8 mouse cellular contexts compared by ENCODE assay signal in genomic region chr11:96553091-96553490, GRCm38 (mm10).
A peak's percentile ranks its signal among the peaks of the same experiment; 100 is the strongest.
DNase-seq lines count a peak whose midpoint lies in the region; ATAC-seq and TF ChIP-seq lines count a peak whose summit lies in the region.

No protein-coding gene starts in this region.

- peak; percentile 49 for ATAC-seq in CD4-positive, CD25-positive, alpha-beta regulatory T cell, adult 4 months
- ATAC-seq in common myeloid progenitor, adult 5-6 weeks (replicated peaks; ENCODE audit: low read depth, poor library complexity, severe bottlenecking) = 0 out of 2 replicates have a peak, but pooled peaks have one; percentile 32
- ATAC-seq in midbrain, embryonic 12.5 days (ENCODE audit: low FRiP score, low read depth) = no peak
- no peak for ATAC-seq in stomach, postnatal 0 days (ENCODE audit: low FRiP score, low TSS enrichment)

- TF ChIP-seq EP300 in stomach, postnatal 0 days (optimal IDR thresholded peaks at IDR 0.05) = no peak

- H3K4me1 ChIP-seq in midbrain, embryonic 12.5 days = no peaks in the 10 kb centered on the region
- no peaks in the 10 kb centered on the region for H3K4me1 ChIP-seq in stomach, postnatal 0 days (replicated peaks; ENCODE audit: control insufficient read depth, insufficient read depth)

- intact Hi-C loops in heart, postnatal 36 days (cut with DNase I) = loop anchor here (1.0 to 2.0 kb wide), 4 partner anchors 69 to 308 kb away; no protein-coding TSS in a partner anchor

- peak; percentile 31 to 87 for DNase-seq in adrenal gland, adult (ENCODE audit: inconsistent age in 2 of 2, low spot score in 1 of 2)
- no peak for DNase-seq in adrenal gland, adult 8-10 months
- DNase-seq in heart, postnatal 36 days = peak; percentile 12 to 20
- peak; percentile 14 for DNase-seq in large intestine, adult 2 months (ENCODE audit: low read depth, low spot score)
- DNase-seq in stomach, postnatal 0 days (ENCODE audit: low spot score) = no peak

- no peak overlapping the region for H3K27ac ChIP-seq in midbrain, embryonic 12.5 days (replicated peaks)
- H3K27ac ChIP-seq in stomach, postnatal 0 days (replicated peaks) = no peak overlapping the region

- H3K9me3 ChIP-seq in midbrain, embryonic 12.5 days = no peaks in the 10 kb centered on the region
- no peaks in the 10 kb centered on the region for H3K9me3 ChIP-seq in stomach, postnatal 0 days (ENCODE audit: control insufficient read depth, low read length)

- no peak overlapping the region for H3K4me3 ChIP-seq in midbrain, embryonic 12.5 days
- no peak overlapping the region; the same call in 1 of the 2 replicates for H3K4me3 ChIP-seq in stomach, postnatal 0 days (ENCODE audit: low read depth, low read length)

- peak overlapping the region; percentile 38; the same call in 1 of the 2 replicates for H3K4me2 ChIP-seq in midbrain, embryonic 12.5 days (replicated peaks)
- H3K4me2 ChIP-seq in stomach, postnatal 0 days (replicated peaks; ENCODE audit: low read depth) = no peak overlapping the region; the same call in 1 of the 2 replicates

- peaks cover 32% of the 10 kb centered on the region for H3K27me3 ChIP-seq in midbrain, embryonic 12.5 days
- H3K27me3 ChIP-seq in stomach, postnatal 0 days (ENCODE audit: control insufficient read depth, insufficient read depth, low read length) = no peaks in the 10 kb centered on the region

- WGBS in large intestine, adult 2 months = 8% methylated on average over 15 of the region's 15 CpGs
- 18% methylated on average over 15 of the region's 15 CpGs for WGBS in midbrain, embryonic 12.5 days
- 11% methylated on average over 15 of the region's 15 CpGs for WGBS in stomach, postnatal 0 days

- no peaks in the 10 kb centered on the region for H3K36me3 ChIP-seq in midbrain, embryonic 12.5 days
- no peaks in the 10 kb centered on the region for H3K36me3 ChIP-seq in stomach, postnatal 0 days (ENCODE audit: control insufficient read depth, insufficient read depth, low read length)

- TF ChIP-seq CTCF in stomach, postnatal 0 days (IDR thresholded peaks at IDR 0.05; ENCODE audit: low read depth) = peak; percentile 82

- no peak overlapping the region for H3K9ac ChIP-seq in midbrain, embryonic 12.5 days (replicated peaks)
- H3K9ac ChIP-seq in stomach, postnatal 0 days (ENCODE audit: low read length) = no peak overlapping the region

Comparison
In these comparisons a context has a peak if more than half of its experiments do, and no peak if none do; other contexts are left out.
1. DNase-seq: peak in adrenal gland, adult (2 of 2), heart, postnatal 36 days (2 of 2) and large intestine, adult 2 months (single experiment); none in adrenal gland, adult 8-10 months (single experiment) and stomach, postnatal 0 days (single experiment).
2. ATAC-seq: peak in CD4-positive, CD25-positive, alpha-beta regulatory T cell, adult 4 months (single experiment) and common myeloid progenitor, adult 5-6 weeks (single experiment); none in midbrain, embryonic 12.5 days (single experiment) and stomach, postnatal 0 days (single experiment).